Mouse (Mus musculus): Measurements from ENCODE around the gene Cnot10.

DNA sequence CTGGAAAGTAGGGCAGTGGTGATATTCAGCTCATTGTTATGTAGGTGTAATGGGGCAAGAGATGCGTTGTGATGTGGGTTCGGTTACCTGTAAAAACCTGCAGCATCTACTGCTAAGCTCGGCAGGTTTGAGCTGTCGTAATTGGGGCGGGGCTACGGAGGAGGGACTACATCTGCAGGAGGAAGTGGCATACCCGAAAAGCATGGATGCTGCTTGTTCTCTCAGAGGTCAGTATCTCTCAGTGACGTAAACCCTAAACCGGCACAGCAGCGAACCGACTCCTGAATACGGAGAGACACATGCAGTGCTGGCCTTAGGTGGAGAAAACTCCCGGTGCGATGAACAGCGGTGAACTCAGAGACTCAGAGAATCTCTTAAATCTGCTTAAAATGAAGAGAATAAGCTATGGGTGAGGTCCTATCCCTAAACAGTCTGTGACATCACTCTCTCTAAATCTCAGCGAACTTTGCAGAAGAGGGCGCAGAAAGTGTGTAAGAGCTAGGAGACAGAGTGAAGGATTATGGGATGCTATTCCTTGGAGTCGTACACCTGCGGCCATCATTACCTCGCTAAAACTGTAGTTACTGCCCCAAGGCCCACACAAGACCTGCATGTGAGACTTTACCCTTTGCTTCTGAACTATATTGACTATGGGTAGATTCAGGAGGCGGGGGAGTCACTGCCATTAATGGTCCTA is 11.1 kb upstream of the Cnot10 start:
- TF ChIP-seq CTCF (IDR thresholded peaks at IDR 0.05; ENCODE audit: low read depth, low read length) (no peak), POLR2A (IDR thresholded peaks at IDR 0.05; ENCODE audit: borderline replicate concordance, low read depth, low read length) (no peak)
